Mouse (Mus musculus): ENCODE measurements around the gene Zdhhc23.

DNA sequence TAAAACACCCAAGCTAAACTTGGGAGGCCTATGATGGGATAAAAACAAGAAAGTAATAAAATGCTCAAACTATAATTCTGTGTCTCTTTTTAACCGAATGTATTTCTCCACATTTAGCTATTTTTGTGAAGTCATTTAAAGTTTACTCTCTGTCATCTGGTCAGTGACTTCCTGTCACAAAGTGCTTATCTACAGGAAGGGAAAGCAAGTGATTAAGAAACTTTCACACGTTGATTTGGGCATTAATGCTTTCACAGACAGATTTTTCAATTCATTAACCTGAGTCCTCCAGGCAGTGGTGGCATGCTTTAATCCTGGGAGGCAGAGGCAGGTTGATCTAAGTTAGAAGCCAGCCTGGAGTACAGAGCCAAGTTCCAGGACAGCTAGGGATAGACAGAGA, 49.7 kb upstream of the Zdhhc23 start:
- TF ChIP-seq POLR2A (IDR thresholded peaks at IDR 0.05; ENCODE audit: insufficient read length, low read depth) = no peak
- TF ChIP-seq POLR2AphosphoS2 (IDR thresholded peaks at IDR 0.05; ENCODE audit: insufficient read length, low read depth) = no peak
- no peak for TF ChIP-seq TCF12 (IDR thresholded peaks at IDR 0.05; ENCODE audit: insufficient read depth, poor library complexity, severe bottlenecking)
- TF ChIP-seq CEBPB (IDR thresholded peaks at IDR 0.05; ENCODE audit: insufficient read depth, poor library complexity, severe bottlenecking) = no peak
- TF ChIP-seq SRF (IDR thresholded peaks at IDR 0.05; ENCODE audit: control insufficient read depth, insufficient read length, low read depth) = no peak
- TF ChIP-seq E2F4 (IDR thresholded peaks at IDR 0.05; ENCODE audit: insufficient read depth) = no peak
